Mouse (Mus musculus): ENCODE data around the gene Spag5.

Gene Spag5

DNA sequence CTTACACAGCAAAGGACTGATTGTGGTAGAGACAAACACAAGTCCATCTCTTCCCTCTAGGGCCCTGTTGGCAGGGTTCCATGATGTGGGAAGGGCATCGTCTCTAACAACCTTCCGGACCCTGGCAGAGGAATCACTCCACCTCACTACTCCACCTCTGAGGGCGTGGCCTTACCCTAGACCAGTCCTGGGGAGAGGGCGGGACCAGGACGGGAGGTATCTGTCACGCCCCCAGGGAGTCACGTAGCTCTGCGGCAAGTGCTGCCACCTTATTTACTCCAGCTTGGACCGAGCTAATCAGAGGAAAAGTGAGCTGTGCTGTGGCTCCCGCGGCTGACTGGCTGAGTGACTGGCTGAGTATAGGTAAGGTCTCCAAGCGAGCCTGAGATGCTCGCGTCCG lies 21.5 kb downstream of the Spag5 start, which contains the start of gene Aldoc:
TSS of gene Aldoc (plus strand) at position 109 of the 400 bp plus-strand sequence.
- DNase-seq (ENCODE audit: low spot score) = peak; percentile 87

DNA sequence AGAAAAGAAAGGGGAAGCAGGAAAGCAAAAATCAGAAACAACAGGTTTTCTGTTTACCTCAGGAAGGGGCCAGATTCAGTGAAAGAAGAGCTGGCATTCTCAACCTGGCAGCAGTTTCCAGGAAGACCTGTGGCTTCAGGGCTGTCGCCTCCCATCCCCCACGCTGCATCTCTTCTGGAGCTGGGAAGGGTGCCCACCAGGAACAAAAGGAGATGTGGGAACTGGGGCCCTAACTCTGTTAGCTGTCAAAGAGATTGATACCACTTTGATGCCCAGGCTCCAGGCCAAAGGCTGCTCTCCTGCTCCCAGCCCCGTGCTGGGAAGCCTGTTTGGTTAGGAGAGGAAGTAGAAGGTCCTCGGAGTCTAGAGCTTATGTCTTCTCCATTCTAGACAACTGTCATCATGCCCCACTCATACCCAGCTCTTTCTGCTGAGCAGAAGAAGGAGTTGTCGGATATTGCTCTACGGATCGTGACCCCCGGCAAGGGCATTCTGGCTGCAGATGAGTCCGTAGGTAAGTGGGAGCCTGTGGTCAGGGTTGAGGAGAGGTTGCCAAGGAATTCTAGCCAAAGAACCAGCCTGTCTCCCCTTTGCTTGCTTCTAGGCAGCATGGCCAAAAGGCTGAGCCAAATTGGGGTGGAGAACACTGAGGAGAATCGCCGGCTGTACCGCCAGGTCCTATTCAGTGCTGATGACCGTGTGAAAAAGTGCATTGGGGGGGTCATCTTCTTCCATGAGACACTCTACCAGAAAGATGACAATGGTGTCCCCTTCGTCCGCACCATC lies 22.9 kb downstream of the Spag5 start:
- no peak for DNase-seq (ENCODE audit: low spot score)

GRCm38 (mm10) chr11:78324965-78325364 lies 23.6 kb downstream of the Spag5 start:
- no peak for DNase-seq (ENCODE audit: low spot score)

- DNase-seq (ENCODE audit: low spot score) = no peak
Measured at GRCm38 (mm10) chr11:78327215-78327614, 25.9 kb downstream of the Spag5 start.

- DNase-seq (ENCODE audit: low spot score) = peak; percentile 93
Measured at GRCm38 (mm10) chr11:78327634-78328511, 26.5 kb downstream of the Spag5 start, which contains the start of gene Pigs. TSS of gene Pigs (plus strand) at chr11:78328415.

- no peak for DNase-seq (ENCODE audit: low spot score)
Measured at GRCm38 (mm10) chr11:78328512-78329056, 27.3 kb downstream of the Spag5 start.

GRCm38 (mm10) chr11:78332676-78333075 lies 31.3 kb downstream of the Spag5 start:
- DNase-seq (ENCODE audit: low spot score) = no peak

GRCm38 (mm10) chr11:78333992-78334391 lies 32.7 kb downstream of the Spag5 start:
- no peak for DNase-seq (ENCODE audit: low spot score)

DNA sequence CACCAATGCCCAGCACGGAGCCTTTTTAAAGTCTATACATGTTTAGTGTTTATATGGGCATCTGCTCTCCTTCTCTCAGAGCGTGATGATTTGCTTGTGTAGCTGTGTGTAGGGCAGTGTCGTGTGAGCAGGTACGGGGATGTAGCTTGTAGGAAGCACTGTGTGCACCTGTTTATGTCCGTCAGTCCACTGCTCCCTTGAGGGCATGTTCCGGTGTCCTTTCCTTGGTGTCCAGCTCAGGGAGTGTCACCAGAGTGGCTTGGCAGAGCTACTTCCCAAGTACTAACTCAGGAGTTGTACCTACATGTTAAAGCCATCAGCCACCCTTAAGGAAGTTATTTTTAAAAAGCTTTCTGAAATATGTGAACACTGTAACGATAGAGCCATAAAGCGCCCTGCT lies 35.7 kb downstream of the Spag5 start:
- DNase-seq (ENCODE audit: low spot score) = no peak

DNA sequence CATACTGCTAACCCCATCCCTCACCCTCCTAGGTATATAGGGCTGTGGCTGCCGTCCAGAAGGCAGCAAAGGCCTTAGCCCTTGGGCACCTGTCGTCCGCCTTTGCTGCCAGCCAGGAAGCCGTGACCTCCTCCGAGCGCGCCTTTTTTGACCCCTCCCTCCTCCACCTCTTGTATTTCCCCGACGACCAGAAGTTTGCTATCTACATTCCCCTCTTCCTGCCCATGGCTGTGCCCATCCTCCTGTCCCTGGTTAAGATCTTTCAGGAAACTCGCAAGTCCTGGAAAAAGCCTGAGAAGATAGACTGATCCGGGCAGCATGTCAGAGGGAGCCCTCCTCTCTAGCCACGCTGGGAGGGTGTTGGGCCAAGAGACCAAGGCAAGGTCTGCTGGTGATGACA lies 40.4 kb downstream of the Spag5 start:
- DNase-seq (ENCODE audit: low spot score) = no peak

GRCm38 (mm10) chr11:78343381-78344327 lies 42.3 kb downstream of the Spag5 start, which contains the start of gene Unc119:
TSS of gene Unc119 (plus strand) at chr11:78343482.
- DNase-seq (ENCODE audit: low spot score) = peak; percentile 77

- no peak for DNase-seq (ENCODE audit: low spot score)
Measured at GRCm38 (mm10) chr11:78344328-78344889, 43.1 kb downstream of the Spag5 start.

DNA sequence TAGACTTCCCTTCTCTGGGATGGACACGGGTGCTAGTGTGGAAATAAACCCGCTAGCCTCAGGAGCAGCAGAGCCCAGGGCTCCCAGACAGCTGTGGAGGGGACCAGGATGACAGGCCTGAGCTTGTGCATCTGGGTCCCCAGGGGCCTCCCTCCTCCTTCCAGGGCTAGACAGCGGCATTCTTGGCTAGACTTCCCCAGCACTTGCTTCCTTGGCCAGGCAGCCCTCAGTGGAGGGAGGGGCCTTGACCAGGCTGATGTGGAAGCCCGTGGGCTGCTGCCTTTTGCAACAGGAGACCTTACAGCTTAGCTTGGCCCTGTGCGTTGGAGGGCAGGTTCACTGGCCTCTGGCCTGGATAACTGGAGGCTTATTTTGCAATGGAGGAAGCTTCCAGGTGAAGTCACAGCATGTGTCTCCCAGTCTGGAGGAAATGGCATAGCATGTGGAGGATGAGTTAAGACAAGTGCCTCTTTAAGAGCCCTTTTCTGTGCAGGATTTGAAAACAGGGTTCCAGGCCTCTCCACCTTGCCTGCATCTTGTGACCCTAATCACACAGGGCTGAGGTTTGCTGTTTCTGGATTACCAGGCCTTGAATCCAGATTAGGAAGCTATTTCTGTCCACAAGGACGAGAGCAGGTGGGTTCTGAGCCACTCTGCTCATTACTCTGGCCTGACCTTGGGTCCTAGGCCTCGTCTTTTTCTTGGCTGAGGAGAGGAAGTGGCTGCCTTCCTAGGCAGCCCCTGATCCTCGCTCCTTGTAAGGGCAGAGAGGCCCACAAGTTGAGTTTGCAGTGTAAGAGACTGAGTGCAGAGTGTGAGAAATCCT lies 43.8 kb downstream of the Spag5 start:
- DNase-seq (ENCODE audit: low spot score) = no peak

DNA sequence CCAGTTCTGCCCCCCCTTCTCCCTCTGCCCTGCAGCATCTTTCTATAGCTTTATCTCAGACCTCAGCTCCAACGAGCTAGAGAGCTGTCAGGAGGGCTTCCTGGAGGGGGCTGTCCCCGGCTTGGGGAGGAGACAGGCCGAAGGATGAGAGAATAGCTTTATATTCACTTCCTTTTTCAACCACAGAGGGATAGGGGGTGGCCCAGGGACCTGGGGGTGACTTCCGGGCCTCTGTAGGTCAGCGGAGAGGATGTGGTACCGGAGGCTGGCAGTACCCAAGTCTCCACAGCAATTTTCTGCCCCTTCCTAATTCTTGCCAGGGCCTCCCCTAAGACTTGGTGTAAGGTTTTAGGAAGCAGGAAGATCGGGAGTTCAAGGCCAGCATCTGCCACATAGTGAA lies 44.5 kb downstream of the Spag5 start:
- DNase-seq (ENCODE audit: low spot score) = no peak

- no peak for DNase-seq (ENCODE audit: low spot score)
Measured at GRCm38 (mm10) chr11:78346326-78347069, 45.2 kb downstream of the Spag5 start.

GRCm38 (mm10) chr11:78347070-78347754 lies 45.9 kb downstream of the Spag5 start:
- peak; percentile 47 for DNase-seq (ENCODE audit: low spot score)

DNA sequence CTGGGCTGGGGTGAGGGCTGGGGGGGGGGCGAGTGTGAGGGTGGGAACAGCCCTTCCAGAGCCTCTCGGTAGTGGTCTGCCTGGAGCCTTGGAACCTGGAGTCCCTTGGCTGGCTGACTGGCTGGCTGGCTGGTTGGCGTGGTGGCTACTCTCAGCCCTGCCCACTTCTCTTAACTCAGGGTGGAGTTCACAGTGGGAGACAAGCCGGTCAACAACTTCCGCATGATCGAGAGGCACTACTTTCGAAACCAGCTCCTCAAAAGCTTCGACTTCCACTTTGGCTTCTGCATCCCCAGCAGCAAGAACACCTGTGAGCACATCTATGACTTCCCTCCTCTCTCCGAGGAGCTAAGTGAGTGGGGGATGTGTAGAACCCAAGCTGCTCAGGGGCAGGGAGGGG lies 46.6 kb downstream of the Spag5 start:
- no peak for DNase-seq (ENCODE audit: low spot score)

- DNase-seq (ENCODE audit: low spot score) = peak; percentile 32
Measured at GRCm38 (mm10) chr11:78348474-78348873, 47.1 kb downstream of the Spag5 start.
